ENCODE assay signal across 8 mouse cellular contexts in genomic region chr13:12340183-12340975, GRCm38 (mm10). TPM values are rescaled to one million over a fixed set of nuclear protein-coding genes. Genes with fewer than 3 reads are reported as not detected.
DNase-seq lines count a peak whose midpoint lies in the region; ATAC-seq and TF ChIP-seq lines count a peak whose summit lies in the region.

Actn2 (minus strand) TSS chr13:12340760.

- peak; percentile 99 for ATAC-seq in neural tube, embryonic 15.5 days (ENCODE audit: low FRiP score)

- no peaks in the 10 kb centered on the region for H3K9me3 ChIP-seq in ES-E14 (ENCODE audit: control insufficient read depth, insufficient read depth, low read depth, low read length)
- H3K9me3 ChIP-seq in neural tube, embryonic 15.5 days (replicated peaks): no peaks in the 10 kb centered on the region

- H3K27ac ChIP-seq in ES-E14 (ENCODE audit: insufficient read depth, low read depth, low read length, poor library complexity, severe bottlenecking): no peak within 1 kb of the TSS
- H3K27ac ChIP-seq in layer of hippocampus, adult 2 months: peak within 1 kb of the TSS; percentile 72; the same call in 1 of the 2 replicates
- no peak within 1 kb of the TSS; the same call in 1 of the 2 replicates for H3K27ac ChIP-seq in neural tube, embryonic 15.5 days (replicated peaks)

- in situ Hi-C loops in ES-E14 (cut with MboI; ENCODE audit: low sequenced_read_pairs in 2 of 2, unreplicated experiment in 2 of 2): no loop called here

- H3K4me3 ChIP-seq in ES-E14 (ENCODE audit: insufficient read depth in 1 of 2, low read depth in 1 of 2, low read length in 2 of 2, poor library complexity in 1 of 2, severe bottlenecking in 1 of 2): peak within 1 kb of the TSS; percentile 71 to 74
- peak within 1 kb of the TSS; percentile 61 for H3K4me3 ChIP-seq in layer of hippocampus, adult 2 months
- H3K4me3 ChIP-seq in neural tube, embryonic 15.5 days (replicated peaks): peak within 1 kb of the TSS; percentile 50

- peak; percentile 61 for TF ChIP-seq CTCF in layer of hippocampus, adult 2 months (conservative IDR thresholded peaks at IDR 0.05)

- H3K4me1 ChIP-seq in ES-E14 (ENCODE audit: control insufficient read depth in 2 of 2, insufficient read depth in 2 of 2, low read length in 2 of 2, poor library complexity in 1 of 2): no peaks in the 10 kb centered on the region; a peak in 1 of 4 replicates
- H3K4me1 ChIP-seq in neural tube, embryonic 15.5 days: peaks cover 4% of the 10 kb centered on the region

- H3K4me2 ChIP-seq in neural tube, embryonic 15.5 days: peak within 1 kb of the TSS; percentile 93

- no peaks in the 10 kb centered on the region for H3K27me3 ChIP-seq in neural tube, embryonic 15.5 days (replicated peaks)

- DNase-seq in ES-E14 (ENCODE audit: low read depth, low spot score): peak; percentile 90
- peak; percentile 55 for DNase-seq in cerebellum, adult 9-10 months
- peak; percentile 42 to 84 for DNase-seq in frontal cortex, adult 2 months (ENCODE audit: extremely low spot score in 1 of 2, low spot score in 1 of 2)
- peak; percentile 93 for DNase-seq in heart, postnatal 4 days
- peak; percentile 79 to 80 for DNase-seq in layer of hippocampus, adult 2 months (ENCODE audit: low spot score in 2 of 2)
- peak; percentile 71 to 83 for DNase-seq in lung, adult 18-20 months
- peak; percentile 89 for DNase-seq in testis, postnatal 10 days (ENCODE audit: low spot score)

- under 1% methylated on average over 43 of the region's 43 CpGs for WGBS in neural tube, embryonic 15.5 days

- H3K9ac ChIP-seq in ES-E14 (ENCODE audit: insufficient read depth, low read depth, low read length, poor library complexity, severe bottlenecking): peak within 1 kb of the TSS; percentile 78
- H3K9ac ChIP-seq in neural tube, embryonic 15.5 days (replicated peaks): peak within 1 kb of the TSS; percentile 60

- no peaks in the 10 kb centered on the region for H3K36me3 ChIP-seq in ES-E14 (ENCODE audit: control insufficient read depth, insufficient read depth, low read length, poor library complexity, severe bottlenecking)
- no peaks in the 10 kb centered on the region for H3K36me3 ChIP-seq in neural tube, embryonic 15.5 days

TF ChIP-seq in ES-E14, 5 proteins besides CTCF, POLR2A, EP300 and RAD21:
- TF ChIP-seq HCFC1 (IDR thresholded peaks at IDR 0.05; ENCODE audit: borderline replicate concordance, insufficient read depth, low read length): 0 out of 2 replicates have a peak, but pooled peaks have one; percentile 35
- TF ChIP-seq ZNF384 (IDR thresholded peaks at IDR 0.05; ENCODE audit: low read depth, low read length): no peak

RNA-seq across cellular contexts. Expression of gene Actn2, which starts in this region (rescaled TPM):
- total RNA-seq in ES-E14 (2012; rRNA removed): 6.8 and 6.9 TPM in 2 replicates
- 25.8 and 26.1 TPM in 2 replicates for polyA plus RNA-seq in frontal cortex, adult 2 months (2012; rRNA removed)
- total RNA-seq in heart, postnatal 4 days (2021): 1,000 to 10,000 TPM; 2,111 to 2,171 TPM
- 10 to 100 TPM; 22.4 to 23.1 TPM for total RNA-seq in layer of hippocampus, adult 2 months (2021)
- polyA plus RNA-seq in neural tube, embryonic 15.5 days (2015; fragmentation: Nextera tagmentation; extraction: Ambion mirVana): 13.5 and 22.6 TPM in 2 replicates

Comparison
In these comparisons a context has a peak if more than half of its experiments do, and no peak if none do; other contexts are left out.
1. RNA of gene Actn2 (total RNA-seq): 2,111 to 2,171 TPM in heart, postnatal 4 days; 22.4 to 23.1 TPM in layer of hippocampus, adult 2 months and 6.8 to 6.9 TPM in ES-E14; every median in the first group is over 10 times any median in the second.
2. Peak in every context shown above with its lines, with median percentiles within 50 percentile points of each other: DNase-seq and H3K4me3 ChIP-seq.